Mouse (Mus musculus) testis, adult 2 months (tissue): ENCODE data around the gene Acy3. TPM values are rescaled to one million over a fixed set of nuclear protein-coding genes. Genes with fewer than 3 reads are reported as not detected.
"Not testable (repeated sequence)": the region's sequence is repeated elsewhere in the genome, so short reads cannot be mapped to it uniquely, and the experiment has no call there.

Source experiments
- H3K27ac ChIP-seq: fragments of 200-500 bp; 2 replicates; pipeline ENCODE4 v1.5.1; 2012; ENCODE audit warnings: low read depth, low read length; ENCODE audit not compliant: control insufficient read depth, insufficient read depth
- H3K27me3 ChIP-seq: fragments of 200-500 bp; 2 replicates; pipeline ENCODE4 v1.6.1; 2012; ENCODE audit warnings: mild to moderate bottlenecking, low read length, moderate library complexity; ENCODE audit not compliant: control insufficient read depth, insufficient read depth
- H3K36me3 ChIP-seq: fragments of 200-500 bp; 2 replicates; pipeline ENCODE4 v1.6.1; 2012; ENCODE audit warnings: mild to moderate bottlenecking, low read length; ENCODE audit not compliant: control insufficient read depth, insufficient read depth
- H3K4me1 ChIP-seq: fragments of 200-500 bp; 2 replicates; pipeline ENCODE4 v1.6.1; 2012; ENCODE audit warnings: low read length; ENCODE audit not compliant: control insufficient read depth, insufficient read depth
- H3K4me3 ChIP-seq: fragments of 200-500 bp; 2 replicates; pipeline ENCODE4 v1.5.1; 2012; ENCODE audit warnings: low read depth, mild to moderate bottlenecking, low read length, moderate library complexity, mixed read lengths; ENCODE audit not compliant: control insufficient read depth
- CTCF ChIP-seq: fragments of 200-500 bp; IDR thresholded peaks from 2 replicates; pipeline ENCODE4 v1.5.1; 2012; ENCODE audit warnings: low read depth, mild to moderate bottlenecking, inconsistent platforms, low read length, moderate library complexity; ENCODE audit not compliant: control insufficient read depth, insufficient read depth, insufficient replicate concordance
- POLR2A ChIP-seq: fragments of 200-500 bp; IDR thresholded peaks from 2 replicates; pipeline ENCODE4 v1.6.1; 2012; ENCODE audit warnings: low read depth, mild to moderate bottlenecking, inconsistent platforms, low read length, moderate library complexity; ENCODE audit not compliant: control insufficient read depth
- polyA plus RNA-seq: library from polyadenylated mRNA; depleted of rRNA; stranded (reverse); fragments of >200 nt; gene quantifications from 2 replicates; pipeline ENCODE4 v1.2.3, GENCODE M21; 2012

Acy3 gene
- polyA plus RNA-seq, 1 experiment = 14.9 TPM

DNA sequence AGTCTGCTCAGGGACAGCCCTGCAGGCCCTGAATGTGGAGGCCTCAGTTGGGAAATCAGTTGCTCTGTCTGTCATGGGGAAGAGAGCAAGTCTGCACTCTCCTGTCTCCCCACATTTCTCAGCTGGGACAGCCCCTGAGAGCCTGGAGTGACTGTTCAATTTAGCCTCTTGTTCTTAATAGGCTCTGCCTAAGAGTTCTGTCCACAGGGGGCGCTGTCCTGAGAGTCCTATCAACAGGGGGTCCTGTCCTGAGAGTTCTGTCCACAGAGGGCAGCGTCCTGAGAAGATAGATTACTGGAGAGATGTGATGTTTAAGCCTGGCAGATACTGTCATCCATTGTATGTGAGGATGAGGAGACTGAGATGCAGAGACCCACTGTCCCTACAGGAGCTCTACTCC lies 23.9 kb upstream of the Acy3 start:
- H3K4me1 ChIP-seq = no peaks in the 10 kb centered on the region
- H3K36me3 ChIP-seq = no peaks in the 10 kb centered on the region
- no peaks in the 10 kb centered on the region for H3K27me3 ChIP-seq
- H3K4me3 ChIP-seq = no peak overlapping the region
- no peak overlapping the region for H3K27ac ChIP-seq
- peak; percentile 15; the same call in 1 of the 2 replicates for TF ChIP-seq CTCF
- no peak for TF ChIP-seq POLR2A

DNA sequence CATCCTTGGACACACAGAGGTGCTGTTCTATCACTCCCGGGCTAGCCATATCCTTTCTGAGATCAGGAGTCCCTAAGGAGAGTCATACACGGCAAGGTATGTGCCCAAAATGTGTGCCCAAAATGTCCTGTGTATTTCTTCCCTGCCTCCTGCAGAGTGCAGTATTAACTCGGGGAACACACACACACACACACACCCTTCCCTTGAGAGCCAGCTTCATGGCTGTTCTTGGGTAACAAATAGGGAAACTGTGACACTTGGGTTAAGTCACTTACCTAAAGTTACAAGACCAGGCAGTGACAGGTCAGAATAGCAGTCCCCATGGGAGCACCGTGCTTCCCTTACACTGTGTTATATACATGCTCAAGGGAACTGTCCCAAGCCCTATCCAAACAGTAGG lies 22.3 kb upstream of the Acy3 start:
- no peaks in the 10 kb centered on the region for H3K4me1 ChIP-seq
- H3K27me3 ChIP-seq = no peaks in the 10 kb centered on the region
- TF ChIP-seq CTCF (no peak), POLR2A (no peak)

DNA sequence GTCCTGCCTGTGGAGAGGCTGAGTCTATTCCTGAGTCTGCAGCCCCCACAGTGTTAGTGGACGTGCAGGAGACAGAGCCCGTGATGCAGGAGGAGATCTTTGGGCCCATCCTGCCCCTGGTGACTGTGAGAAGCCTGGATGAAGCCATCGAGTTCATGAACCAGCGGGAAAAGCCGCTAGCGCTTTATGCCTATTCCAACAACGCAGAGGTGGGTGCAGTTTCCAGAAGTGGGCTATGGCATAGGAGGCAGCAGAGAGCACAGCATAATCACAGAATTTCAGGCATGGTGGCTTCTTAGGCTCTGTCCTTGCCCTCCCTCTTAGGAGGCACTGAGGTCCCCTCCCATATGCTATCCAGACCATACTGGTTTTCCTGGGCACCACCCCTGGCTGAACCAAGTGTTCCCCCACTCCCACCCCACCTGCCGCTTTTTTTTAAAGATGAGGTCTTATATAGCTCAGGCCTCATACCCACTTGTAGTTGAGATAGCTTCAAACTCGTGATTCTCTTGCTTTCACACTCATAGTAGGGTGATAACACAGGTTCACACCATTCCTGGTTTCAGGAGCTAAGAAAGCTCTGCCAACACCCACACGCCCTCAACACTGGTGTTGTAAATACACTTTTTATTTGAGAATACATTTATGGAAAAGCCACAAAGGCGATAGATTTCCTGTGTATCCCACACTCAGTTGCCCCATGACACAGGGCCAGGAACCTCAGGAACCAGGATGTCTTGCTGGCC lies 19.9 kb upstream of the Acy3 start:
- Histone ChIP-seq H3K27me3 (no peaks in the 10 kb centered on the region), H3K4me1 (no peaks in the 10 kb centered on the region), H3K27ac (no peak overlapping the region), H3K4me3 (peak overlapping the region; percentile 46; the same call in 1 of the 2 replicates), H3K36me3 (no peaks in the 10 kb centered on the region)
- TF ChIP-seq POLR2A = no peak
- TF ChIP-seq CTCF = no peak

More for the DNA sequence above, 22.3 kb upstream of the Acy3 start:
- no peak overlapping the region for H3K27ac ChIP-seq
- H3K36me3 ChIP-seq = no peaks in the 10 kb centered on the region
- H3K4me3 ChIP-seq = no peak overlapping the region

DNA sequence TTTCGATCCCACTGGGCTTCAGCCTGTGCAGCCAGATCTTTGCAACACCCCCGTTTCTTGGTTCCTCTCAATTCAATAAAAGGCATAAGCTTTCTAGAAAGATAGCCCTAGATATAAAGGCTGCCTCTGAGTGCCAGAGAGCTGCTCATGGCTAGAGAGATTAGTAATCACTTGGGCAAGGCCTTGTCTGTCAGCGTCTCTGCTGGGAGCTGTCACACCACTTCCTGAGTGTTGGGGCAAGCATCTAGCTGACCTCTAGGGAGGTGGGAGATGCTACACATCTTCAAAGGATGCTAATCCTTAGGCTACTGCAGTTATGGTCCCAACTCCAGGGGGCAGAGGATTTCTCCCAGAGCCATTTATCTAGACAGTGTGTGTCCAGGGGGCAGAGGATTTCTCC lies 19.1 kb upstream of the Acy3 start:
- Histone ChIP-seq H3K4me1 (no peaks in the 10 kb centered on the region), H3K27me3 (no peaks in the 10 kb centered on the region), H3K36me3 (no peaks in the 10 kb centered on the region), H3K4me3 (no peak overlapping the region), H3K27ac (no peak overlapping the region)
- TF ChIP-seq CTCF (no peak), POLR2A (no peak)

DNA sequence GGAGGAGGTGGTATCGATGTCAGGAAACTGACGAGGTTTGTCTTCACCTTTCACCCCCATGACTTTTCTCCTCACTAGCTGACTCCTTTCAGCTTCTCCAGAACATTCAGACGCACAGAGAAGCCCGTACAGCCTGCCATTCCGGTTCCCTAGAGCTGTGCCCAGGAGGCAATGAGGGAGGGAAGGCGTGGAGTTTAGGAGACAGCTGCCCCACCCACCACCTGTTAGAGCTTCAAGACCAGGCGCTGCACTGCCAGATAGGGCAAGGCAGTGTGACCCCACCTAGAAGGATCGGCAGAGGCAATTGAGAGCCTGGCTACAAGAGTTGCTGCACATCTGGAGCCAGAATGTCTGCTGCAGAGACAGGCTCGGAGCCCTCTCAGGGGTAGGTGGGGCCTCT lies 14.1 kb upstream of the Acy3 start, which contains the start of gene Aldh3b2:
Aldh3b2 (plus strand) TSS at position 100 of the 400 bp plus-strand sequence.
- Histone ChIP-seq H3K4me3 (no peak within 1 kb of the TSS), H3K27me3 (no peaks in the 10 kb centered on the region), H3K27ac (no peak within 1 kb of the TSS), H3K4me1 (no peaks in the 10 kb centered on the region), H3K36me3 (no peaks in the 10 kb centered on the region)
- TF ChIP-seq CTCF = no peak
- TF ChIP-seq POLR2A = no peak

DNA sequence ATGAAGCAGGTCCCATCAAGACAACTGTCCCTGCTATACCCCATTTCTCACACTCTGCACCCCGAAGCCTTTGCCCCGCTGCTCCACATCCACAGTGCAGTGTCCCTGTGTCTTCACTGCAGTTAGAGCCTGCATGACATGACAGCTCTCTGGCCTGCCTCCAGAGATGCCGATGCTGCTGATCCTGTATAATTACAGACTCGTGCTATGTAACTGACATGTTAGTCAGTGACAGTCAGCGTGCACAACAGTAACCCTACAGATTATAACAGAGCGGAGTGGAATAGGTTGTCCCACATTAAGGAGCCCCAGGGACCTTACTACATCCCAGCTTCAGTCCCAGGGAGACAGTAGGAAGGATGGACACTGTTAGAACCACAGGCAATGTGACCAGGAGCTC lies 11.8 kb upstream of the Acy3 start:
- not testable (repeated sequence) for H3K27me3 ChIP-seq, H3K4me1 ChIP-seq, H3K4me3 ChIP-seq, H3K36me3 ChIP-seq, H3K27ac ChIP-seq

DNA sequence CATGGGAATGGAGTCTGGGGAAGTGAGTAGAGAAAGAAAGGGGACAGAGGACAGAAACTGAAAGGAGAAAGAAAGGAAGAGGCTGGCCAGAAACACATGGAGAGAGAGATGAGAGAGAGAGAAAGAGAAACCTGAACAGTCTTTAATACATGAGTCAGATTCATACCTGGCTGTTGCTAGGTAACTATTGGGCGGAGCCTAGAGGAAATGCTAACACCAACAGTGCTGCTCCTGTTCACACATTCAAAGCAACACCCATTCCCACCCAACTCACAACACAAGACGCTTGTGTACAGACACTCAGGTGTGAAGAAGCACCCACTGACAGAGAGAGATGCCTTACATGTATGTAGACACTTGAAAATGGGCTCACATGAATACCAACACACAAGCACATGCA lies 10.5 kb upstream of the Acy3 start:
- Histone ChIP-seq H3K4me3 (no peak overlapping the region), H3K4me1 (peaks cover 6% of the 10 kb centered on the region), H3K27ac (no peak overlapping the region), H3K36me3 (no peaks in the 10 kb centered on the region), H3K27me3 (no peaks in the 10 kb centered on the region)
- TF ChIP-seq CTCF (no peak), POLR2A (no peak)
